Mouse (Mus musculus): ENCODE data around the gene Atp8a2.

DNA sequence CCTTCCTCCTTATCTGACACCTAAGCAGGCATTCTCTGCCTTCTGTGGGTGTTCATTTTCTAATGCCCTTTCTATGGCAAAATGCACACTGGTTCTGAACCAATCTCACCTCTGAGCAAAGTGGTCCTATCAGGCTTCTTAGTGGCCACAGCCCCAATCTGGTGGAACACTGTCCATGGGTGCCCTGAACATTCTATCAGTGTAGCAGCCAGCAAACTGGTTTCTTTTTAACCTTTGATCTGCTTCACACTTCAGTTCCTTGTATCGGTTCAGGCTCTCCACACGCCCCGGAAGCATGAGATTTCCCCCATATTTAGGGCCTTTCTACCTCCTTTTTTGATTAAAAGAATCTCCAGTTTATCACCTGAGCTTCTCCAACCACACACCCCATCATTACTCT lies 18.0 kb upstream of the Atp8a2 start:
- TF ChIP-seq CTCF (IDR thresholded peaks at IDR 0.05; ENCODE audit: borderline replicate concordance, extremely low read depth, insufficient read depth, insufficient read length) (no peak), POLR2A (IDR thresholded peaks at IDR 0.05; ENCODE audit: borderline replicate concordance, extremely low read depth, insufficient read depth, insufficient read length, poor library complexity, severe bottlenecking) (no peak)
